Mouse (Mus musculus): ENCODE measurements at regions not wholly inside any gene's neighbourhood (a gene's known extent, or its start where the extent isn't known, plus 50 kb on each side); places are given as distances from the start of the nearest gene placed in this dataset.
A peak's percentile ranks its signal among the peaks of the same experiment; 100 is the strongest.

DNA sequence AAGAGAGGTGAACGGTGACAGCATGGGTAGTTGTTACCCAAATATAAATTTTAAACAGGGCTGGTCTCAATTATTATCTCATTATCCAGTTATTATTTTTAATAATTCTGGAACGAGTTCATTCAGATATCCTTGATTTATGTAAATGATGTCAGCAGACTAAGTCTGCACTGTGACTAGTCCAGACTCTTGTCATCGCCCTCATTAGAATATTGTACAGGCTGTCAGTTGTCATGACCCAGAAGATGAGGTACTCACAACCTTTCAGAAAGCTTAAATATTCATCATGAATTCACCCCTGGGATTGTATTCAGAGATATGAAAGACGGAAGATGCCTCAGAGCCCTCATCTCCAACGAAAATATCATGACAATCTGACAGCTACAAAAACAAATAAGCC is 300.3 kb upstream of the Nrsn1 start:
- no peak overlapping the region for H3K9ac ChIP-seq (ENCODE audit: low read depth, low read length)
- H3K4me2 ChIP-seq (ENCODE audit: low read depth, low read length) = no peak overlapping the region
- no peaks in the 10 kb centered on the region for H3K36me3 ChIP-seq (ENCODE audit: control insufficient read depth, insufficient read depth, low read length)
- no peaks in the 10 kb centered on the region for H3K27me3 ChIP-seq (replicated peaks; ENCODE audit: control insufficient read depth, insufficient read depth, low read length)
- H3K9me3 ChIP-seq (ENCODE audit: control insufficient read depth, low read length) = no peaks in the 10 kb centered on the region
- H3K4me3 ChIP-seq (ENCODE audit: low read length) = no peak overlapping the region
- no peak overlapping the region for H3K27ac ChIP-seq (ENCODE audit: low read length)
- no peaks in the 10 kb centered on the region for H3K4me1 ChIP-seq (ENCODE audit: control insufficient read depth, insufficient read depth, low read length)
- ATAC-seq = no peak
- WGBS = 82% methylated on average over 5 of the region's 5 CpGs

DNA sequence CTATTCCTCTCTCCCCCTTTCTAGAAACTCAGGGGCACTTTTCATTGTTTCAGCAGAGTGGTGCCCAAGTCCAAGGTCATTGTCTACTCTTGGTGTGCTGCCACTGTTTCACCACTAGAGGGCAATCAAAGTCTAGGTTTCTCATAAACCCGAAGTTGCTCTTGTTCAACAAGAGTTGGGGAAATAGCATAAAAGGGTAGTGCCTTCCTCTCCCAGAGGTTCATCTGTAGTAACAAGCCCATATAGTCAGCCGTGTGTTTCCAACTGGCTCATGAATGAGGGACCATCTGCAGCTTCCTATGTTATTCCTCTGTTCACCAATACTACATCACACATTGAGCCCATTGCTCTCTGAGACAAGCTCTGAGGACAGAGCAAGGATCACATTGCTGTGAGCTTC is 292.4 kb upstream of the Nrsn1 start:
- no peak overlapping the region for H3K9ac ChIP-seq (ENCODE audit: low read depth, low read length)
- no peaks in the 10 kb centered on the region for H3K4me1 ChIP-seq (ENCODE audit: control insufficient read depth, insufficient read depth, low read length)
- H3K4me3 ChIP-seq (ENCODE audit: low read length) = no peak overlapping the region
- no peaks in the 10 kb centered on the region for H3K9me3 ChIP-seq (ENCODE audit: control insufficient read depth, low read length)
- H3K27me3 ChIP-seq (replicated peaks; ENCODE audit: control insufficient read depth, insufficient read depth, low read length) = no peaks in the 10 kb centered on the region
- H3K36me3 ChIP-seq (ENCODE audit: control insufficient read depth, insufficient read depth, low read length) = no peaks in the 10 kb centered on the region
- H3K27ac ChIP-seq (ENCODE audit: low read length) = no peak overlapping the region
- ATAC-seq = no peak
- H3K4me2 ChIP-seq (ENCODE audit: low read depth, low read length) = no peak overlapping the region
- WGBS = 12% methylated on average over 2 of the region's 2 CpGs

DNA sequence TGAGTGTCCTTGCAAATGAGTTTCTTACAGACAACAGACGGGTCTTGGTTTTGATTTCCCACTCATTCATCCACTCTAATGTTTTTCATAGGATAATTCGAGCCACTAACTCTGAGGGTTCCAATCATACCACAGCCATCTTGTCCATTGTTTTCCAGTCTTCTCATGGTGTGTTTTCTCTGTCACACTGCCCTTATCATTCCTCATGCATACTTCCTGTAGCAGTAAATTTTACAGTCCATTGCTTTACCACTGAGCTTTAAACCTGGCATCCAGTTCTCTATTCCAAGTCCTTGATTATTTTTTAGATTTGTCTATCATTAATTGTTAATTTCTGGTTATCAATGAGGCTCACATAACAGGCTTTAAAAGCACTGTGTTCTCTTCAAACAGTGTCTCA is 290.0 kb upstream of the Nrsn1 start:
- H3K27me3 ChIP-seq (replicated peaks; ENCODE audit: control insufficient read depth, insufficient read depth, low read length) = no peaks in the 10 kb centered on the region
- H3K36me3 ChIP-seq (ENCODE audit: control insufficient read depth, insufficient read depth, low read length) = no peaks in the 10 kb centered on the region
- no peak overlapping the region for H3K9ac ChIP-seq (ENCODE audit: low read depth, low read length)
- no peak overlapping the region for H3K4me2 ChIP-seq (ENCODE audit: low read depth, low read length)
- WGBS = 70% methylated on average over 2 of the region's 2 CpGs
- H3K4me3 ChIP-seq (ENCODE audit: low read length) = no peak overlapping the region
- H3K4me1 ChIP-seq (ENCODE audit: control insufficient read depth, insufficient read depth, low read length) = no peaks in the 10 kb centered on the region
- no peak overlapping the region for H3K27ac ChIP-seq (ENCODE audit: low read length)
- ATAC-seq = no peak
- H3K9me3 ChIP-seq (ENCODE audit: control insufficient read depth, low read length) = no peaks in the 10 kb centered on the region

DNA sequence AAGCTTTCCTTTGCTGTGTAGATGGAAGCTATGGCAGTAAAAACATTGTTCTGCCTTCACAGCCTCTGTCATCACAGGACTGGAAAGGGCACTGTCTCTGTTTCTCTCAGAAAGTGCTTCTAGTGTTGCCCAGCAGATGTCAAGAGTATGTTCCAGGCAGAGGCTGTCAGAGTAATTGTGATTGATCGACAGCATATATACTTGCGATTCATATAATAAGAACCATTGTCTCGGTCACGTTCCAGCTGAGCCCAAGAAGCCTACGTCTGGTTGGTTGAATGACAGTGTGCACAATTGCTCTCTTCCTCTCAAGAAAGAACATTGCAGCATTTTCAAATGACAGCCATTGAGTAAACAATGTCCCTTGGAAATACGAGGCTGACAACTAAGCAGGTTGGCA is 284.7 kb upstream of the Nrsn1 start:
- Histone ChIP-seq H3K4me2 (ENCODE audit: low read depth, low read length) (no peak overlapping the region), H3K4me1 (ENCODE audit: control insufficient read depth, insufficient read depth, low read length) (no peaks in the 10 kb centered on the region), H3K27ac (ENCODE audit: low read length) (no peak overlapping the region), H3K36me3 (ENCODE audit: control insufficient read depth, insufficient read depth, low read length) (no peaks in the 10 kb centered on the region), H3K4me3 (ENCODE audit: low read length) (no peak overlapping the region), H3K9ac (ENCODE audit: low read depth, low read length) (no peak overlapping the region), H3K27me3 (replicated peaks; ENCODE audit: control insufficient read depth, insufficient read depth, low read length) (no peaks in the 10 kb centered on the region), H3K9me3 (ENCODE audit: control insufficient read depth, low read length) (no peaks in the 10 kb centered on the region)
- ATAC-seq = no peak
- 69% methylated on average over 6 of the region's 6 CpGs for WGBS

DNA sequence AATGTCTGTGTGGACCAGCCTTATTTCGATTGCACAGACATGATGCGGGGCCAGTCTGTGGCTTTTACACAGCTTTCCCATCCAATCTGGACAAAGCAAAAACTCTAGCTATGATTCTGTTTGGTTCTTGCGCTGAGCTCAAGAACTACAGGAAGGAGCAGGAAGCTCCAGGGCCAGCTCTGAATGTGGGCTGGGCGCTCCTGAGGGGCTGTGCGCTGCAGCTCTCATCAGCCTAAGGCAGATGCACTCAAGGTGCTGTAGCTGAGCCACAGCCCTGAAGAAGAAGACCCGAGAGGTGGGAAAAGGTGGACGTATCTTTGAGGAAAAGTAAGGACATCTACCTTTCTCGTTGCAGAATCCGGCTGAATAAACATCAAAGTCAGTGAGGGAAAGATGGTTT is 278.2 kb upstream of the Nrsn1 start:
- H3K4me2 ChIP-seq (ENCODE audit: low read depth, low read length) = no peak overlapping the region
- 88% methylated on average over 9 of the region's 9 CpGs for WGBS
- H3K36me3 ChIP-seq (ENCODE audit: control insufficient read depth, insufficient read depth, low read length) = no peaks in the 10 kb centered on the region

DNA sequence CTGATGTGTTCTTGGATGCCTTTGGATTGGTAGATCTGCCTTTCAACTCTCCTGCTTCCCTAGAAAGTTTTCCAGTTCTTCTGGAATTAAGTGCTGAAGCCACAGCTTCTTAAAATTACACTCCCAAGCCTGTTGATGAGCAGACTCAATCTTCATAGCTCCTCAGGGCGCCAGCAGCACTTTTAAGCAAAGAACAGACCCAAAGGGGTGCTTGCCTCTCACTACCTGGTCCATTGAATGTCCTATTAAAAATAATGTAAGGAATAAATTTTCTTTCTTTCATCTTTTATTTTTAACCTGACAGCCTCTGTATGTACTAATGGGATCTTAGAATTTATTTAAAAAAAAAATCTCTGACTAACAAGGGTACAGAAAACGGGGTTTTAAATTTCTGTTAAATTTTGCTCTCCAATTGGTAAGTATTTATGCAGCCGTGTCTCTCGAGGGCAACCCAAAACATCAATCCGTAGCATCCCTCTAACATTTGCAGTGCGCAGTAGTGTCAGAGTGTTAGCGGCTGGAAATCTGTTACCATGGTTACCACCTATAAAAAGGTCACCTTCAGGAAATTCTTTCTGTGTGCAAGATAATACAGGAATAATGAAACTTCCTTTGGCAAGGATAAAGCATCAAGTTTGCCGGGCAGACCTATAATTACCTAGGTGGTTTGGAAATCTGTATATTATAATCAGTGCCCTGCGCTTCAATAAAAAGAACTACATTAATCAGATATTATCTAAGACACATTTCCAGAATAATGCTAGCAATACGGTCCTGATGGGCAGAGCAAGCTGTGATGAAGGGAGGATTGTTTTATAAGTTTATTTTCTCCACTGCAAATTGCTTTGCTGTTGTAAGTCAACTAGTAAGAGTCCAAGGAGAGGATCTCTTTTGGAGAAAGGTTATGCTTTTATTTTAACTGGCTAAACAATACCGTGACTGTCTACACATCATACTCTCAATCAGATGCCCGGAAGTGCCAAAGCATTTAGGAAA is 277.1 kb upstream of the Nrsn1 start:
- H3K4me3 ChIP-seq (ENCODE audit: low read length) = no peak overlapping the region
- ATAC-seq = no peak
- no peak overlapping the region for H3K4me2 ChIP-seq (ENCODE audit: low read depth, low read length)
- no peaks in the 10 kb centered on the region for H3K36me3 ChIP-seq (ENCODE audit: control insufficient read depth, insufficient read depth, low read length)
- 75% methylated on average over 12 of the region's 12 CpGs for WGBS
- H3K9me3 ChIP-seq (ENCODE audit: control insufficient read depth, low read length) = no peaks in the 10 kb centered on the region
- H3K27me3 ChIP-seq (replicated peaks; ENCODE audit: control insufficient read depth, insufficient read depth, low read length) = no peaks in the 10 kb centered on the region
- no peaks in the 10 kb centered on the region for H3K4me1 ChIP-seq (ENCODE audit: control insufficient read depth, insufficient read depth, low read length)
- H3K27ac ChIP-seq (ENCODE audit: low read length) = no peak overlapping the region
- H3K9ac ChIP-seq (ENCODE audit: low read depth, low read length) = no peak overlapping the region

More for the DNA sequence above, 278.2 kb upstream of the Nrsn1 start:
- Histone ChIP-seq H3K27me3 (replicated peaks; ENCODE audit: control insufficient read depth, insufficient read depth, low read length) (no peaks in the 10 kb centered on the region), H3K4me3 (ENCODE audit: low read length) (no peak overlapping the region), H3K4me1 (ENCODE audit: control insufficient read depth, insufficient read depth, low read length) (no peaks in the 10 kb centered on the region), H3K9ac (ENCODE audit: low read depth, low read length) (no peak overlapping the region), H3K9me3 (ENCODE audit: control insufficient read depth, low read length) (no peaks in the 10 kb centered on the region), H3K27ac (ENCODE audit: low read length) (no peak overlapping the region)
- ATAC-seq = no peak

DNA sequence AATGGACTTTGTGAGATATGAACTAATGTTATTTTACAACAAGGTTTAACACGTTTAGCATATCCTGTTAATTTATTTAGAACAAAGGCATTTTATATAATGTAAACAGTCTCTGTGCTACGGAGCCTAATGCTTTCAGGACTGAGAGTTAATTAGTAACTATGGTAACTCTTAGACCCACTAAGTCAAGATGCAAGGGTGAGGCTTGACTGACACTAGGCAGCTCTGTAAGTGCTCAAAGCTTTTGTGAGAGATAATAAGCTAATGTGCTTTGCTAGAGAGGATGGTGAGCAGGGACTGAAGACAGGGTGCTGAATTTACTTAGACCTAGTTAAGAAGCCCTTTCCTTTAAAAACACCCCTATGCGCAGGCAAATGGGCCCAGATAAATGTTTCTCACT is 253.8 kb upstream of the Nrsn1 start:
- no peaks in the 10 kb centered on the region for H3K36me3 ChIP-seq (ENCODE audit: control insufficient read depth, insufficient read depth, low read length)
- H3K4me3 ChIP-seq (ENCODE audit: low read length) = no peak overlapping the region
- no peaks in the 10 kb centered on the region for H3K4me1 ChIP-seq (ENCODE audit: control insufficient read depth, insufficient read depth, low read length)
- no peak overlapping the region for H3K4me2 ChIP-seq (ENCODE audit: low read depth, low read length)
- H3K9me3 ChIP-seq (ENCODE audit: control insufficient read depth, low read length) = no peaks in the 10 kb centered on the region
- no peak overlapping the region for H3K27ac ChIP-seq (ENCODE audit: low read length)
- WGBS = 33% methylated on average over 3 of the region's 3 CpGs
- no peak overlapping the region for H3K9ac ChIP-seq (ENCODE audit: low read depth, low read length)
- ATAC-seq = peak; percentile 53; the same call in 1 of the 2 replicates
- no peaks in the 10 kb centered on the region for H3K27me3 ChIP-seq (replicated peaks; ENCODE audit: control insufficient read depth, insufficient read depth, low read length)

DNA sequence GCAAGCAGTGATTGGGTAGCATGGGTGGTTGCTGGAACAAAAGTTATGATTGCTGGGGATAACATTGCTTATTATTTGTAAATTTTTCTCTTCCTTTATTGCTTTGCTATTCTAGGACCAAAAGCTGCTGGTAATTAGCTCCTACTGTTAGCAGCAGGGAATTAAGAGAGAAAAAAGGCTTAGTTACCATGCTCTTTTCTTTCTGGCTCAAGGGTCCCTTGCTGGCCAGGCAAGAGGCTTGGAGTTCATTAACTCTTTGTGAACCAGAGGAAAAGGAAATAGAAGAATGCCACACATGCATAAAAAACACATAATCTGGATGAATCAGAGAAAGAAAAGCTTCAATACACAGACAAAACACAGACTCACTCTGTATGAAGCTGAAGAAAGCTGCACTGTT is 237.1 kb upstream of the Nrsn1 start:
- H3K27me3 ChIP-seq (replicated peaks; ENCODE audit: control insufficient read depth, insufficient read depth, low read length) = no peaks in the 10 kb centered on the region
- no peak for ATAC-seq
- H3K9me3 ChIP-seq (ENCODE audit: control insufficient read depth, low read length) = no peaks in the 10 kb centered on the region
- no peaks in the 10 kb centered on the region for H3K4me1 ChIP-seq (ENCODE audit: control insufficient read depth, insufficient read depth, low read length)
- H3K9ac ChIP-seq (ENCODE audit: low read depth, low read length) = no peak overlapping the region
- no peak overlapping the region for H3K4me2 ChIP-seq (ENCODE audit: low read depth, low read length)
- H3K4me3 ChIP-seq (ENCODE audit: low read length) = no peak overlapping the region
- H3K27ac ChIP-seq (ENCODE audit: low read length) = no peak overlapping the region
- no peaks in the 10 kb centered on the region for H3K36me3 ChIP-seq (ENCODE audit: control insufficient read depth, insufficient read depth, low read length)

DNA sequence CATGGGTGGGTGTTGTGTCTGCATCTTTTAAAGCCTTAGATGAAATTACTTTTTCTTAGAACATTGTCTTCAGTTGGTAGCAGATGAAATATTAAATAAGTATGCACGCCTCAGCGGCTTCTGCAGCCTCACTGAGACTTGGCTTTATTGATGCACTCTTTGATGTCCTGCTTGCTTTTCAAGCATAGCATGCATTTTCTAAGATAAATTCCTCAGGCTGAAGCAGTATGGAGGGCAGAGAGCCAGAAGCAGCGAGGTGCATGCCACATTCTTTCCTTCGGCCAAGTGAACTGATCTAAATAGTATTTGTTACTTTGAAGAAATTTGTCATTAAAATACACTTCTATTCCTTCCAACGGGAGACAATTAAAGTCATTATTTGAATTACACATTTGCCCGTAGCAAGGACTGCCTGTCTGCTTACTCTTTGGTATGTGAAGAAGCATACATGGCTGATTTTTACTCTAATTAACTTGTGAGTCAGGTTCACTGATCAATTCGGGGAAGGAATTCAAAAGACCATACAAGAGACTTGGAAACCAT is 224.3 kb upstream of the Nrsn1 start:
- Histone ChIP-seq H3K4me3 (ENCODE audit: low read length) (no peak overlapping the region), H3K9ac (ENCODE audit: low read depth, low read length) (no peak overlapping the region), H3K27me3 (replicated peaks; ENCODE audit: control insufficient read depth, insufficient read depth, low read length) (no peaks in the 10 kb centered on the region), H3K4me2 (ENCODE audit: low read depth, low read length) (no peak overlapping the region), H3K36me3 (ENCODE audit: control insufficient read depth, insufficient read depth, low read length) (no peaks in the 10 kb centered on the region), H3K4me1 (ENCODE audit: control insufficient read depth, insufficient read depth, low read length) (no peaks in the 10 kb centered on the region), H3K27ac (ENCODE audit: low read length) (no peak overlapping the region), H3K9me3 (ENCODE audit: control insufficient read depth, low read length) (no peaks in the 10 kb centered on the region)
- no peak for ATAC-seq
- WGBS = 62% methylated on average over 7 of the region's 7 CpGs
